Mouse (Mus musculus) layer of hippocampus, adult 2 months (tissue): ENCODE results near the gene Tmtc1. TPM values are rescaled to one million over a fixed set of nuclear protein-coding genes. Genes with fewer than 3 reads are reported as not detected.

Experiments used
- DNase-seq, 2 experiments: peaks; one replicate each; pipeline ENCODE4 v3.0.0; 2022; ENCODE audit warnings: low spot score in 2 of 2
- H3K27ac ChIP-seq: fragments of 200-600 bp; 2 replicates; pipeline ENCODE4 v1.8.1; 2022
- H3K4me3 ChIP-seq: fragments of 200-600 bp; 2 replicates; pipeline ENCODE4 v1.8.1; 2022; ENCODE audit warnings: mild to moderate bottlenecking
- CTCF ChIP-seq: fragments of 200-600 bp; conservative IDR thresholded peaks from 2 replicates; pipeline ENCODE4 v1.8.1; 2022; ENCODE audit warnings: antibody characterized with exemption, mild to moderate bottlenecking, moderate library complexity
- total RNA-seq, 2 experiments: library from RNA; stranded (reverse); gene quantifications; 2 replicates each; pipeline ENCODE4 v1.2.3; 2021

Gene Tmtc1
- total RNA-seq, 2 experiments from 2014 or later, result 39.8 to 42.0 TPM

- no peak for TF ChIP-seq CTCF
- Histone ChIP-seq H3K4me3 (no peak overlapping the region), H3K27ac (no peak overlapping the region)
- DNase-seq, result no peak
Measured at GRCm38 (mm10) chr6:148315106-148315505, 129.1 kb downstream of the Tmtc1 start.

GRCm38 (mm10) chr6:148310981-148311380 lies 133.2 kb downstream of the Tmtc1 start:
- no peak for DNase-seq
- TF ChIP-seq CTCF, result no peak
- Histone ChIP-seq H3K4me3 (no peak overlapping the region), H3K27ac (no peak overlapping the region)

GRCm38 (mm10) chr6:148305821-148306220 lies 138.4 kb downstream of the Tmtc1 start:
- Histone ChIP-seq H3K4me3 (no peak overlapping the region), H3K27ac (no peak overlapping the region)
- TF ChIP-seq CTCF, result no peak
- DNase-seq, result no peak

- TF ChIP-seq CTCF, result no peak
- H3K27ac ChIP-seq, result no peak overlapping the region
- H3K4me3 ChIP-seq, result no peak overlapping the region
- DNase-seq, result no peak
Measured at GRCm38 (mm10) chr6:148305191-148305590, 139.0 kb downstream of the Tmtc1 start.

GRCm38 (mm10) chr6:148302261-148302660 lies 141.9 kb downstream of the Tmtc1 start:
- Histone ChIP-seq H3K4me3 (no peak overlapping the region), H3K27ac (no peak overlapping the region)
- DNase-seq, result no peak
- TF ChIP-seq CTCF, result no peak

GRCm38 (mm10) chr6:148297086-148297485 lies 147.1 kb downstream of the Tmtc1 start:
- H3K27ac ChIP-seq, result no peak overlapping the region
- no peak overlapping the region for H3K4me3 ChIP-seq
- TF ChIP-seq CTCF, result no peak
- DNase-seq, result no peak

- TF ChIP-seq CTCF, result no peak
- Histone ChIP-seq H3K4me3 (no peak overlapping the region), H3K27ac (no peak overlapping the region)
- no peak for DNase-seq
Measured at GRCm38 (mm10) chr6:148296418-148296817, 147.8 kb downstream of the Tmtc1 start.

GRCm38 (mm10) chr6:148294506-148294905 lies 149.7 kb downstream of the Tmtc1 start:
- TF ChIP-seq CTCF, result no peak
- DNase-seq, result no peak
- Histone ChIP-seq H3K4me3 (no peak overlapping the region), H3K27ac (no peak overlapping the region)

GRCm38 (mm10) chr6:148290865-148291264 lies 153.3 kb downstream of the Tmtc1 start:
- Histone ChIP-seq H3K4me3 (no peak overlapping the region), H3K27ac (no peak overlapping the region)
- TF ChIP-seq CTCF, result no peak
- DNase-seq, result no peak

- Histone ChIP-seq H3K27ac (no peak overlapping the region), H3K4me3 (no peak overlapping the region)
- TF ChIP-seq CTCF, result no peak
- DNase-seq, result no peak
Measured at GRCm38 (mm10) chr6:148283224-148283881, 160.8 kb downstream of the Tmtc1 start.

GRCm38 (mm10) chr6:148279240-148279639 lies 164.9 kb downstream of the Tmtc1 start:
- no peak for DNase-seq
- TF ChIP-seq CTCF, result no peak
- no peak overlapping the region for H3K27ac ChIP-seq
- no peak overlapping the region for H3K4me3 ChIP-seq

- TF ChIP-seq CTCF, result no peak
- no peak overlapping the region for H3K27ac ChIP-seq
- DNase-seq, result no peak
- no peak overlapping the region for H3K4me3 ChIP-seq
Measured at GRCm38 (mm10) chr6:148276418-148276817, 167.8 kb downstream of the Tmtc1 start.

GRCm38 (mm10) chr6:148275046-148275445 lies 169.1 kb downstream of the Tmtc1 start:
- no peak for DNase-seq
- no peak for TF ChIP-seq CTCF
- Histone ChIP-seq H3K4me3 (no peak overlapping the region), H3K27ac (no peak overlapping the region)

GRCm38 (mm10) chr6:148260729-148261101 lies 183.5 kb downstream of the Tmtc1 start:
- no peak overlapping the region for H3K27ac ChIP-seq
- no peak for DNase-seq
- no peak for TF ChIP-seq CTCF
- H3K4me3 ChIP-seq, result no peak overlapping the region
